ENCODE assay signal across 19 mouse cellular contexts in genomic region chr9:15978317-15978716, GRCm38 (mm10).
DNase-seq lines count a peak whose midpoint lies in the region; ATAC-seq lines count a peak whose summit lies in the region.
"Had no signal": no experiment of that assay in that cellular context is flagged by ENCODE, and none has a peak within 500 bp of the region (broad histone marks: within the 10 kb centered on the region; RNA-seq: fewer than 3 reads in every experiment).

No protein-coding gene starts in this region.

- no peaks in the 10 kb centered on the region for H3K36me3 ChIP-seq in hindbrain, embryonic 16.5 days (ENCODE audit: control insufficient read depth, insufficient read depth, low read length)
- no peaks in the 10 kb centered on the region for H3K36me3 ChIP-seq in hindbrain, embryonic 11.5 days (ENCODE audit: control insufficient read depth, insufficient read depth, low read length)
- H3K36me3 ChIP-seq in neural tube, embryonic 13.5 days: no peaks in the 10 kb centered on the region
- no peaks in the 10 kb centered on the region for H3K36me3 ChIP-seq in neural tube, embryonic 15.5 days
- H3K36me3 ChIP-seq: embryonic facial prominence, embryonic 12.5 days; forebrain, embryonic 15.5 days; heart, embryonic 15.5 days had no signal

- H3K27ac ChIP-seq in hindbrain, embryonic 16.5 days (ENCODE audit: low read depth, low read length): no peak overlapping the region
- no peak overlapping the region for H3K27ac ChIP-seq in hindbrain, embryonic 11.5 days (ENCODE audit: low read depth, low read length)
- H3K27ac ChIP-seq in neural tube, embryonic 13.5 days (replicated peaks): peak overlapping the region; percentile 49; the same call in 1 of the 2 replicates
- no peak overlapping the region for H3K27ac ChIP-seq in neural tube, embryonic 15.5 days (replicated peaks)
- H3K27ac ChIP-seq: embryonic facial prominence, embryonic 12.5 days; forebrain, embryonic 15.5 days; heart, embryonic 15.5 days had no signal

- peak overlapping the region; percentile 21; the same call in 1 of the 2 replicates for H3K4me2 ChIP-seq in hindbrain, embryonic 16.5 days (ENCODE audit: low read length)
- H3K4me2 ChIP-seq in hindbrain, embryonic 11.5 days (replicated peaks; ENCODE audit: low read depth, low read length): no peak overlapping the region
- H3K4me2 ChIP-seq in neural tube, embryonic 13.5 days: no peak overlapping the region
- H3K4me2 ChIP-seq in neural tube, embryonic 15.5 days: no peak overlapping the region
- H3K4me2 ChIP-seq: embryonic facial prominence, embryonic 12.5 days; forebrain, embryonic 15.5 days; heart, embryonic 11.5 days; heart, embryonic 15.5 days had no signal

- 0 out of 2 replicates have a peak, but pooled peaks have one; percentile 54 for ATAC-seq in hindbrain, embryonic 16.5 days
- ATAC-seq in hindbrain, embryonic 11.5 days (ENCODE audit: low FRiP score): no peak
- no peak for ATAC-seq in neural tube, embryonic 13.5 days (ENCODE audit: low read depth)
- ATAC-seq in neural tube, embryonic 15.5 days (ENCODE audit: low FRiP score): no peak
- ATAC-seq: activated CD4-positive, CD25-positive, alpha-beta regulatory T cell, adult 4 months; Patski had no signal

- 70% methylated on average over 14 of the region's 14 CpGs for WGBS in hindbrain, embryonic 16.5 days
- WGBS in hindbrain, embryonic 11.5 days: 91% methylated on average over 14 of the region's 14 CpGs
- WGBS in neural tube, embryonic 13.5 days: 71% methylated on average over 14 of the region's 14 CpGs
- WGBS in neural tube, embryonic 15.5 days: 66% methylated on average over 14 of the region's 14 CpGs

- no peak overlapping the region; the same call in 1 of the 2 replicates for H3K9ac ChIP-seq in hindbrain, embryonic 16.5 days (ENCODE audit: low read depth, low read length)
- H3K9ac ChIP-seq in hindbrain, embryonic 11.5 days (ENCODE audit: low read depth, low read length): no peak overlapping the region
- H3K9ac ChIP-seq in neural tube, embryonic 13.5 days: no peak overlapping the region
- no peak overlapping the region for H3K9ac ChIP-seq in neural tube, embryonic 15.5 days (replicated peaks)
- H3K9ac ChIP-seq: embryonic facial prominence, embryonic 12.5 days; forebrain, embryonic 15.5 days; heart, embryonic 15.5 days had no signal

- DNase-seq in cerebellum, postnatal 14 days: peak; percentile 46 to 48
- DNase-seq in cerebellum, adult 18-20 months: no peak
- no peak for DNase-seq in hindbrain, embryonic 11.5 days (ENCODE audit: low spot score)
- no peak for DNase-seq in kidney, adult 11 months
- DNase-seq: adrenal gland, postnatal 14 days; cerebellum, adult 9-11 months; gastrocnemius, postnatal 10 days; heart, adult 18-20 months; heart, postnatal 14 days; kidney, adult 18-20 months had no signal

- H3K9me3 ChIP-seq in hindbrain, embryonic 16.5 days (ENCODE audit: control insufficient read depth, low read length): no peaks in the 10 kb centered on the region
- H3K9me3 ChIP-seq in hindbrain, embryonic 11.5 days (ENCODE audit: control insufficient read depth, low read length): no peaks in the 10 kb centered on the region
- no peaks in the 10 kb centered on the region for H3K9me3 ChIP-seq in neural tube, embryonic 13.5 days
- no peaks in the 10 kb centered on the region for H3K9me3 ChIP-seq in neural tube, embryonic 15.5 days (replicated peaks)
- H3K9me3 ChIP-seq: embryonic facial prominence, embryonic 12.5 days; forebrain, embryonic 15.5 days; heart, embryonic 15.5 days had no signal

- H3K4me3 ChIP-seq in hindbrain, embryonic 16.5 days (ENCODE audit: low read length): no peak overlapping the region
- no peak overlapping the region for H3K4me3 ChIP-seq in hindbrain, embryonic 11.5 days (ENCODE audit: low read depth, low read length)
- no peak overlapping the region for H3K4me3 ChIP-seq in neural tube, embryonic 13.5 days
- no peak overlapping the region for H3K4me3 ChIP-seq in neural tube, embryonic 15.5 days (replicated peaks)
- H3K4me3 ChIP-seq: embryonic facial prominence, embryonic 12.5 days; forebrain, embryonic 15.5 days; heart, embryonic 15.5 days had no signal

- H3K4me1 ChIP-seq in hindbrain, embryonic 16.5 days (ENCODE audit: control insufficient read depth, insufficient read depth, low read depth, low read length): peaks cover 2% of the 10 kb centered on the region; the same call in 1 of the 2 replicates
- H3K4me1 ChIP-seq in hindbrain, embryonic 11.5 days (replicated peaks; ENCODE audit: control insufficient read depth, insufficient read depth, low read length): no peaks in the 10 kb centered on the region
- H3K4me1 ChIP-seq in neural tube, embryonic 13.5 days (replicated peaks): peaks cover 32% of the 10 kb centered on the region
- H3K4me1 ChIP-seq in neural tube, embryonic 15.5 days: peaks cover 9% of the 10 kb centered on the region

- H3K27me3 ChIP-seq in hindbrain, embryonic 16.5 days (replicated peaks; ENCODE audit: control insufficient read depth, insufficient read depth, low read length): 0 out of 2 replicates have a peak, but pooled peaks cover 2% of the 10 kb centered on the region
- no peaks in the 10 kb centered on the region for H3K27me3 ChIP-seq in hindbrain, embryonic 11.5 days (ENCODE audit: control insufficient read depth, insufficient read depth, low read length)
- no peaks in the 10 kb centered on the region for H3K27me3 ChIP-seq in neural tube, embryonic 13.5 days
- H3K27me3 ChIP-seq in neural tube, embryonic 15.5 days (replicated peaks): no peaks in the 10 kb centered on the region
- H3K27me3 ChIP-seq: embryonic facial prominence, embryonic 12.5 days; forebrain, embryonic 15.5 days; heart, embryonic 15.5 days had no signal

Comparison
In these comparisons a context has a peak if more than half of its experiments do, and no peak if none do; other contexts are left out.
1. DNase-seq: peak in cerebellum, postnatal 14 days (2 of 2); none in cerebellum, adult 18-20 months (0 of 2), hindbrain, embryonic 11.5 days (single experiment) and kidney, adult 11 months (single experiment).